Mouse (Mus musculus): Measurements from ENCODE around the gene Naip2. TPM values are rescaled to one million over a fixed set of nuclear protein-coding genes. Genes with fewer than 3 reads are reported as not detected.
"Not testable (repeated sequence)": the region's sequence is repeated elsewhere in the genome, so short reads cannot be mapped to it uniquely, and the experiment has no call there.

Naip2 gene
- polyA plus RNA-seq (2012; ENCODE audit: insufficient read depth, insufficient read length, low replicate concordance, missing spikeins) = not detected in 2 replicates

GRCm38 (mm10) chr13:100201659-100202333 lies at the start of gene Naip2:
Gene Naip2, minus strand, starts transcription at chr13:100202092.
- H3K4me3 ChIP-seq (ENCODE audit: insufficient read depth, low read depth, low read length); H3K4me1 ChIP-seq (ENCODE audit: control insufficient read depth, insufficient read depth, low read length); H3K27ac ChIP-seq (ENCODE audit: insufficient read depth, low read depth, low read length): not testable (repeated sequence)
- WGBS = 64% methylated on average over 3 of the region's 3 CpGs

- not testable (repeated sequence) for H3K27ac ChIP-seq (ENCODE audit: insufficient read depth, low read depth, low read length); H3K4me3 ChIP-seq (ENCODE audit: insufficient read depth, low read depth, low read length); H3K4me1 ChIP-seq (ENCODE audit: control insufficient read depth, insufficient read depth, low read length)
- 77% methylated on average over 5 of the region's 5 CpGs for WGBS
Measured at GRCm38 (mm10) chr13:100246896-100247519, 45.1 kb upstream of the Naip2 start.

- not testable (repeated sequence) for H3K4me1 ChIP-seq (ENCODE audit: control insufficient read depth, insufficient read depth, low read length); H3K4me3 ChIP-seq (ENCODE audit: insufficient read depth, low read depth, low read length); H3K27ac ChIP-seq (ENCODE audit: insufficient read depth, low read depth, low read length)
- 85% methylated on average over 4 of the region's 4 CpGs for WGBS
Measured at GRCm38 (mm10) chr13:100246223-100246622, 44.3 kb upstream of the Naip2 start, which contains the start of gene Naip5. Gene Naip5, minus strand, starts transcription at chr13:100246323.

GRCm38 (mm10) chr13:100243702-100244101 lies 41.8 kb upstream of the Naip2 start:
- no peaks in the 10 kb centered on the region for H3K4me1 ChIP-seq (ENCODE audit: control insufficient read depth, insufficient read depth, low read length)
- H3K4me3 ChIP-seq (ENCODE audit: insufficient read depth, low read depth, low read length) = no peak overlapping the region
- TF ChIP-seq CTCF (IDR thresholded peaks at IDR 0.05; ENCODE audit: insufficient read depth, low read depth, low read length) (no peak), POLR2A (IDR thresholded peaks at IDR 0.05; ENCODE audit: insufficient read depth, low read depth, low read length) (no peak)
- no peak overlapping the region for H3K27ac ChIP-seq (ENCODE audit: insufficient read depth, low read depth, low read length)

- H3K4me1 ChIP-seq (ENCODE audit: control insufficient read depth, insufficient read depth, low read length); H3K4me3 ChIP-seq (ENCODE audit: insufficient read depth, low read depth, low read length): not testable (repeated sequence)
- 67% methylated on average over 1 of the region's 1 CpGs for WGBS
Measured at GRCm38 (mm10) chr13:100213683-100214082, 11.8 kb upstream of the Naip2 start.

GRCm38 (mm10) chr13:100210540-100210939 lies 8.6 kb upstream of the Naip2 start:
- WGBS = 39% methylated on average over 8 of the region's 8 CpGs
- H3K27ac ChIP-seq (ENCODE audit: insufficient read depth, low read depth, low read length) = no peak overlapping the region
- no peak for TF ChIP-seq POLR2A (IDR thresholded peaks at IDR 0.05; ENCODE audit: insufficient read depth, low read depth, low read length)
- no peak for TF ChIP-seq CTCF (IDR thresholded peaks at IDR 0.05; ENCODE audit: insufficient read depth, low read depth, low read length)
- no peaks in the 10 kb centered on the region for H3K4me1 ChIP-seq (ENCODE audit: control insufficient read depth, insufficient read depth, low read length)
- no peak overlapping the region for H3K4me3 ChIP-seq (ENCODE audit: insufficient read depth, low read depth, low read length)

More at GRCm38 (mm10) chr13:100213683-100214082, 11.8 kb upstream of the Naip2 start:
- H3K27ac ChIP-seq (ENCODE audit: insufficient read depth, low read depth, low read length) = not testable (repeated sequence)

- Histone ChIP-seq H3K4me1 (ENCODE audit: control insufficient read depth, insufficient read depth, low read length) (no peaks in the 10 kb centered on the region), H3K27ac (ENCODE audit: insufficient read depth, low read depth, low read length) (no peak overlapping the region), H3K4me3 (ENCODE audit: insufficient read depth, low read depth, low read length) (no peak overlapping the region)
- 93% methylated on average over 1 of the region's 1 CpGs for WGBS
- TF ChIP-seq POLR2A (IDR thresholded peaks at IDR 0.05; ENCODE audit: insufficient read depth, low read depth, low read length) = no peak
- TF ChIP-seq CTCF (IDR thresholded peaks at IDR 0.05; ENCODE audit: insufficient read depth, low read depth, low read length) = no peak
Measured at GRCm38 (mm10) chr13:100203319-100203718, 1.4 kb upstream of the Naip2 start.

- H3K4me1 ChIP-seq (ENCODE audit: control insufficient read depth, insufficient read depth, low read length) = no peaks in the 10 kb centered on the region
- TF ChIP-seq CTCF (IDR thresholded peaks at IDR 0.05; ENCODE audit: insufficient read depth, low read depth, low read length) (no peak), POLR2A (IDR thresholded peaks at IDR 0.05; ENCODE audit: insufficient read depth, low read depth, low read length) (no peak)
- no peak overlapping the region for H3K4me3 ChIP-seq (ENCODE audit: insufficient read depth, low read depth, low read length)
- no peak overlapping the region for H3K27ac ChIP-seq (ENCODE audit: insufficient read depth, low read depth, low read length)
Measured at GRCm38 (mm10) chr13:100200778-100201177, 1.1 kb downstream of the Naip2 start.

- WGBS = 83% methylated on average over 3 of the region's 3 CpGs
- no peak overlapping the region for H3K27ac ChIP-seq (ENCODE audit: insufficient read depth, low read depth, low read length)
- no peak overlapping the region for H3K4me3 ChIP-seq (ENCODE audit: insufficient read depth, low read depth, low read length)
- no peaks in the 10 kb centered on the region for H3K4me1 ChIP-seq (ENCODE audit: control insufficient read depth, insufficient read depth, low read length)
- TF ChIP-seq CTCF (IDR thresholded peaks at IDR 0.05; ENCODE audit: insufficient read depth, low read depth, low read length) = no peak
- no peak for TF ChIP-seq POLR2A (IDR thresholded peaks at IDR 0.05; ENCODE audit: insufficient read depth, low read depth, low read length)
Measured at GRCm38 (mm10) chr13:100195421-100195820, 6.5 kb downstream of the Naip2 start.

GRCm38 (mm10) chr13:100183111-100183510 lies 18.8 kb downstream of the Naip2 start:
- not testable (repeated sequence) for H3K4me1 ChIP-seq (ENCODE audit: control insufficient read depth, insufficient read depth, low read length); H3K4me3 ChIP-seq (ENCODE audit: insufficient read depth, low read depth, low read length); H3K27ac ChIP-seq (ENCODE audit: insufficient read depth, low read depth, low read length)

- not testable (repeated sequence) for H3K4me3 ChIP-seq (ENCODE audit: insufficient read depth, low read depth, low read length); H3K27ac ChIP-seq (ENCODE audit: insufficient read depth, low read depth, low read length); H3K4me1 ChIP-seq (ENCODE audit: control insufficient read depth, insufficient read depth, low read length)
- WGBS = 41% methylated on average over 4 of the region's 5 CpGs
Measured at GRCm38 (mm10) chr13:100174360-100174759, 27.5 kb downstream of the Naip2 start.

GRCm38 (mm10) chr13:100166378-100166777 lies 35.5 kb downstream of the Naip2 start:
- 66% methylated on average over 2 of the region's 2 CpGs for WGBS
- not testable (repeated sequence) for H3K27ac ChIP-seq (ENCODE audit: insufficient read depth, low read depth, low read length); H3K4me1 ChIP-seq (ENCODE audit: control insufficient read depth, insufficient read depth, low read length); H3K4me3 ChIP-seq (ENCODE audit: insufficient read depth, low read depth, low read length)

- not testable (repeated sequence) for H3K4me1 ChIP-seq (ENCODE audit: control insufficient read depth, insufficient read depth, low read length); H3K27ac ChIP-seq (ENCODE audit: insufficient read depth, low read depth, low read length); H3K4me3 ChIP-seq (ENCODE audit: insufficient read depth, low read depth, low read length)
Measured at GRCm38 (mm10) chr13:100162467-100162866, 39.4 kb downstream of the Naip2 start.

Data from olfactory bulb, adult 2 months (tissue).